Mouse (Mus musculus): ENCODE data around the gene Palld.

DNA sequence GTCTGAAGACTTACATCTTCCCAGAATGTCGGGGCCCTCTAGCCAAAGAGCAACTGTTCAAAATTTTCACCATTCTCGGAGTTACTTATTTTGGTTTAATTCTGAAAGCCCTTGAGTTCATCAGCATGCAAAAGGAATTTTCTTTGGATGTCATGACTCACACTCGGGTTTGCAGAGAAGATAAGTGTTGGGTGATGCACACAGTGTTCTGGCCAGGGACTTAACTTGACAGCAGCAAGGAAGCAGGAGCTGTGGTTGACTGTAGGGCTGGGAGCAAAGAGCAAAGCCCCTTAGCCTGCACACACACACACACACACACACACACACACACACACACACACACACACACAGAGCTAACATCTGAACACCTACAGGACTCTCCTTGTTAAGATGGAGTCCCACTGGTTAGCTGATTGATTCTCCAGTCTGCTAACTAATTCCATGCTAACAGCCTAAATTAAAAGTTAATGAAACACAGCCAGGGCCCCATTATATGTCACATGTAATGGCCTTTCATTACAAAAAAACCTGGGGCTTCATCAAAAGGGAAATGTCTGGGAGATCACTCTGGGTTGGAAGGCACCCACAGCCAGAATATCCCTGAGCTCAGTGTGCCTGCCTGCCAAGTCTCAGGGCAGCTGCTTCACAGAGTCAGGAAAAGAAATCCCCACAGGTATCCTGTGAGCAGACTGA, 273.4 kb downstream of the Palld start:
- no peak for TF ChIP-seq EP300 (IDR thresholded peaks at IDR 0.05; ENCODE audit: low read length)
- TF ChIP-seq CTCF (conservative IDR thresholded peaks at IDR 0.05 in 1 of 2, IDR thresholded peaks at IDR 0.05 in 1 of 2; ENCODE audit: low read depth in 2 of 2, low read length in 2 of 2) = no peak
- TF ChIP-seq KAT2A (IDR thresholded peaks at IDR 0.05; ENCODE audit: insufficient replicate concordance, low read length) = no peak
- no peak for TF ChIP-seq POLR2A (IDR thresholded peaks at IDR 0.05; ENCODE audit: low read depth, low read length)
- TF ChIP-seq MAX (IDR thresholded peaks at IDR 0.05; ENCODE audit: low read length) = no peak
- no peak for TF ChIP-seq CHD1 (IDR thresholded peaks at IDR 0.05; ENCODE audit: low read depth, low read length)
- TF ChIP-seq POLR2AphosphoS2 (IDR thresholded peaks at IDR 0.05; ENCODE audit: low read depth, low read length) = no peak
- no peak for TF ChIP-seq MAZ (IDR thresholded peaks at IDR 0.05; ENCODE audit: low read depth, low read length)
- TF ChIP-seq RCOR1 (conservative IDR thresholded peaks at IDR 0.05; ENCODE audit: low read depth, low read length) = no peak
- TF ChIP-seq USF1 (IDR thresholded peaks at IDR 0.05; ENCODE audit: low read depth, low read length) = no peak
- no peak for TF ChIP-seq ZMIZ1 (IDR thresholded peaks at IDR 0.05; ENCODE audit: low read depth, low read length)
- TF ChIP-seq UBTF (IDR thresholded peaks at IDR 0.05; ENCODE audit: low read depth, low read length) = no peak
